In genomic region chr17:21650364-21650907, GRCm38 (mm10) we compare ENCODE assay signal across 8 mouse cellular contexts. TPM values are rescaled to one million over a fixed set of nuclear protein-coding genes. Genes with fewer than 3 reads are reported as not detected.
DNase-seq lines count a peak whose midpoint lies in the region; ATAC-seq and TF ChIP-seq lines count a peak whose summit lies in the region.
"Not testable (repeated sequence)": the region's sequence is repeated elsewhere in the genome, so short reads cannot be mapped to it uniquely, and the experiment has no call there.

Gene Zfp983, plus strand, starts transcription at chr17:21650624.

- peak within 1 kb of the TSS; percentile 82 for H3K27ac ChIP-seq in cortical plate, adult 2 months (ENCODE audit: insufficient read depth, low read length)

- H3K36me3 ChIP-seq in megakaryocyte, embryonic 14.5 days (replicated peaks; ENCODE audit: low read length) = peaks cover 14% of the 10 kb centered on the region

- not testable (repeated sequence) for H3K4me1 ChIP-seq in cortical plate, adult 2 months (ENCODE audit: control insufficient read depth, insufficient read depth, low read length)
- peaks cover 32% of the 10 kb centered on the region for H3K4me1 ChIP-seq in megakaryocyte, embryonic 14.5 days

- H3K9me3 ChIP-seq in megakaryocyte, embryonic 14.5 days = not testable (repeated sequence)

- DNase-seq in gastrocnemius, adult 8-10 months (ENCODE audit: low spot score in 2 of 2) = peak; percentile 59 to 67
- peak; percentile 58 for DNase-seq in hindlimb bud, embryonic 11.5 days (ENCODE audit: extremely low spot score, low read depth, low spot score)
- DNase-seq in left cerebral cortex, adult 8-10 months (ENCODE audit: low spot score in 2 of 2) = peak; percentile 45 to 64
- DNase-seq in right cerebral cortex, postnatal 10 days (ENCODE audit: low spot score in 2 of 2) = peak; percentile 82 to 88
- peak; percentile 62 to 78 for DNase-seq in urinary bladder, postnatal 36 days (ENCODE audit: low spot score in 2 of 2)

- ATAC-seq in activated CD4-positive, CD25-positive, alpha-beta regulatory T cell, adult 4 months = peak; percentile 99

- TF ChIP-seq POLR2A in cortical plate, adult 2 months (IDR thresholded peaks at IDR 0.05; ENCODE audit: extremely low read depth, insufficient read depth, low read length) = not testable (repeated sequence)

- H3K4me3 ChIP-seq in cortical plate, adult 2 months (ENCODE audit: insufficient read depth, low read length) = peak within 1 kb of the TSS; percentile 66
- H3K4me3 ChIP-seq in megakaryocyte, embryonic 14.5 days (replicated peaks) = peak within 1 kb of the TSS; percentile 91

- TF ChIP-seq CTCF in cortical plate, adult 2 months (IDR thresholded peaks at IDR 0.05; ENCODE audit: extremely low read depth, insufficient read depth, low read length) = not testable (repeated sequence)

- H3K27me3 ChIP-seq in megakaryocyte, embryonic 14.5 days (replicated peaks) = not testable (repeated sequence)

RNA-seq across cellular contexts. Expression of gene Zfp983, which starts in this region (rescaled TPM):
- polyA plus RNA-seq in activated CD4-positive, CD25-positive, alpha-beta regulatory T cell, adult 4 months (2017; shearing (Covaris generic)) = 10 to 100 TPM in 1 of 2 experiments, 1 to 10 TPM in 1; 9.9 to 15.3 TPM
- 6.3 TPM in 2 replicates for polyA plus RNA-seq in cortical plate, adult 2 months (2012; rRNA removed)
- total RNA-seq in gastrocnemius, adult 8-10 months (2022) = 1 to 10 TPM in 3 of 4 experiments, under 1 TPM in 1; 0.88 to 1.5 (median 1.4) TPM
- 10 to 100 TPM in 3 of 4 experiments, 1 to 10 TPM in 1; 8.5 to 14.7 (median 13.2) TPM for total RNA-seq in left cerebral cortex, adult 8-10 months (2022)
- 0.17 TPM in 1 of 2 replicates, not detected in the other for polyA plus RNA-seq in megakaryocyte, embryonic 14.5 days (2012; ENCODE audit: insufficient read depth, low replicate concordance)

Comparison
In these comparisons a context has a peak if more than half of its experiments do, and no peak if none do; other contexts are left out.
1. Peak in every context shown above with its lines: DNase-seq, ATAC-seq, H3K4me3 ChIP-seq and H3K27ac ChIP-seq.